Mouse (Mus musculus): Measurements from ENCODE around the gene Irf8.

GRCm38 (mm10) chr8:120763267-120763666 is 27.1 kb downstream of the Irf8 start:
- no peak for TF ChIP-seq CTCF (IDR thresholded peaks at IDR 0.05; ENCODE audit: low read depth, low read length)
- no peak for TF ChIP-seq POLR2AphosphoS5 (IDR thresholded peaks at IDR 0.05; ENCODE audit: insufficient replicate concordance, low read depth, low read length)
- no peak for TF ChIP-seq GATA2 (IDR thresholded peaks at IDR 0.05; ENCODE audit: borderline replicate concordance, low read depth, low read length)
